Mouse (Mus musculus): ENCODE results near the gene Tbxas1.

GRCm38 (mm10) chr6:39040451-39040850, 165.2 kb downstream of the Tbxas1 start:
- no peak for TF ChIP-seq EP300 (IDR thresholded peaks at IDR 0.05)
- no peak for TF ChIP-seq CTCF (IDR thresholded peaks at IDR 0.05)

All from lung, postnatal 0 days (tissue).